Mouse (Mus musculus) myocyte (in vitro differentiated cells): Measurements from ENCODE around the gene Atf7. TPM values are rescaled to one million over a fixed set of nuclear protein-coding genes. Genes with fewer than 3 reads are reported as not detected.

Source experiments
- H3K27me3 ChIP-seq: one replicate; pipeline ENCODE4 v1.6.1; 2011; ENCODE audit not compliant: control insufficient read depth, insufficient read depth, insufficient read length
- H3K36me3 ChIP-seq: one replicate; pipeline ENCODE4 v1.6.1; 2011; ENCODE audit not compliant: control insufficient read depth, insufficient read depth
- H3K4me2 ChIP-seq: one replicate; pipeline ENCODE4 v1.6.1; 2011; ENCODE audit warnings: low read depth, control low read depth
- H3K4me3 ChIP-seq: one replicate; pipeline ENCODE4 v1.5.1; 2011; ENCODE audit warnings: mild to moderate bottlenecking, control low read depth, moderate library complexity
- H3K79me2 ChIP-seq: one replicate; pipeline ENCODE4 v1.6.1; 2011; ENCODE audit not compliant: control insufficient read depth, insufficient read depth
- H3ac ChIP-seq: one replicate; pipeline ENCODE4 v1.6.1; 2011; ENCODE audit not compliant: control insufficient read depth, insufficient read length
- CEBPB ChIP-seq: IDR thresholded peaks from 2 replicates; pipeline ENCODE4 v1.6.1; 2011; ENCODE audit warnings: mild to moderate bottlenecking, moderate library complexity; ENCODE audit not compliant: poor library complexity, insufficient read depth, severe bottlenecking
- E2F4 ChIP-seq: IDR thresholded peaks from one replicate; pipeline ENCODE4 v1.6.1; 2011; ENCODE audit warnings: mild to moderate bottlenecking, control low read depth, moderate library complexity; ENCODE audit not compliant: insufficient read depth
- MAX ChIP-seq: IDR thresholded peaks from one replicate; pipeline ENCODE4 v1.6.1; 2011; ENCODE audit warnings: low read depth, mild to moderate bottlenecking, control low read depth
- MYOD1 ChIP-seq, 3 experiments: IDR thresholded peaks; one replicate each; pipeline ENCODE4 v1.6.1; 2011; ENCODE audit warnings: control low read depth in 2 of 3, low read depth in 2 of 3, mild to moderate bottlenecking in 2 of 3, moderate library complexity in 1 of 3; ENCODE audit not compliant: insufficient read length in 2 of 3, control insufficient read depth in 1 of 3
- MYOG ChIP-seq, 3 experiments: IDR thresholded peaks; one replicate each; pipeline ENCODE4 v1.6.1; 2011; ENCODE audit warnings: control low read depth in 2 of 3, low read depth in 2 of 3, mild to moderate bottlenecking in 2 of 3; ENCODE audit not compliant: insufficient read length in 2 of 3, control insufficient read depth in 1 of 3, insufficient read depth in 1 of 3
- POLR2A ChIP-seq: IDR thresholded peaks from one replicate; pipeline ENCODE4 v1.6.1; 2011; ENCODE audit warnings: low read depth, mild to moderate bottlenecking, control low read depth, moderate library complexity; ENCODE audit not compliant: insufficient read length
- POLR2AphosphoS2 ChIP-seq: IDR thresholded peaks from one replicate; pipeline ENCODE4 v1.6.1; 2011; ENCODE audit warnings: low read depth, control low read depth; ENCODE audit not compliant: insufficient read length
- REST ChIP-seq: IDR thresholded peaks from one replicate; pipeline ENCODE4 v1.6.1; 2011; ENCODE audit warnings: mild to moderate bottlenecking, control low read depth, moderate library complexity; ENCODE audit not compliant: insufficient read depth, insufficient read length
- SRF ChIP-seq: IDR thresholded peaks from one replicate; pipeline ENCODE4 v1.6.1; 2011; ENCODE audit warnings: low read depth; ENCODE audit not compliant: control insufficient read depth, insufficient read length
- TCF12 ChIP-seq: IDR thresholded peaks from one replicate; pipeline ENCODE4 v1.6.1; 2011; ENCODE audit warnings: mild to moderate bottlenecking, control low read depth; ENCODE audit not compliant: poor library complexity, insufficient read depth, severe bottlenecking
- TCF3 ChIP-seq: IDR thresholded peaks from one replicate; pipeline ENCODE4 v1.6.1; 2011; ENCODE audit warnings: low read depth, control low read depth; ENCODE audit not compliant: insufficient read length
- USF1 ChIP-seq: IDR thresholded peaks from one replicate; pipeline ENCODE4 v1.6.1; 2011; ENCODE audit warnings: low read depth, mild to moderate bottlenecking, control low read depth, moderate library complexity
- polyA plus RNA-seq: library from polyadenylated mRNA; unstranded; fragments of >200 nt; fragmentation: generic; extraction: Trizol; gene quantifications from one replicate; pipeline ENCODE4 v1.2.1, GENCODE M21; 2012; ENCODE audit warnings: missing spikeins

Atf7 gene
- polyA plus RNA-seq, 1 experiment, result 33.7 TPM

DNA sequence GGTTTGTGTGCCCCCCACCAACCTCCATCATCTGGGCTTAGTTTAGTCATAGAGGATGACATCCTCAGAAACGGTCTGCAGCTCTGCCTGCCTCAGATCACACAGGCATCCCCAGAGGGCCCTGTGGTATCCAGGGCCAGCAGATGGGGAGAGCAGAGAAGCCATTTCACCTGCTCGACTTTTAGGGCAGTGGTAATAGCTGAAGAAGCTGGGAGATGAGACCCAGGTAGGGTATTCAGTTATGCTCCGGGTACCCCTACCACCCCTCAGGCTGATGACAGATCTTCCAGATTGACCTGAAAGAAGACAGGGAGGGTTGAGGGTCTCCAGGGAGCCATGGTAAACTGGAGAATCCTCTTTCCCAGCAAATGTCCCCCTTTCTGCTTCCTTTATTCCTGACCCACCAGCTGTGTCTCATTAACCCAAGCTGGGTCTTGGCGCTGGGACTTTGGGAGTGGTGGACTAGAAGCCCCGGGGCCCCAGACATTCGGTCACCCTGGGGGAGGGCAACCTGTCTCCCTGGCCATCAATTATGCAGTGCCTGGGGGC lies 113.9 kb downstream of the Atf7 start:
- H3K4me2 ChIP-seq, result peak overlapping the region; percentile 71
- peak overlapping the region; percentile 15 for H3K4me3 ChIP-seq
- no peaks in the 10 kb centered on the region for H3K79me2 ChIP-seq
- H3K36me3 ChIP-seq, result no peaks in the 10 kb centered on the region
- TF ChIP-seq POLR2AphosphoS2 (no peak), TCF3 (no peak), TCF12 (no peak), MYOG (IDR thresholded peaks at IDR 0.05; ENCODE audit: control insufficient read depth in 1 of 3, insufficient read depth in 1 of 3, insufficient read length in 2 of 3, low read depth in 2 of 3) (no peak), E2F4 (no peak), USF1 (no peak), CEBPB (no peak), MAX (no peak)
- no peaks in the 10 kb centered on the region for H3K27me3 ChIP-seq
- no peak overlapping the region for H3ac ChIP-seq

- no peaks in the 10 kb centered on the region for H3K79me2 ChIP-seq
- peak overlapping the region; percentile 71 for H3K4me2 ChIP-seq
- no peaks in the 10 kb centered on the region for H3K36me3 ChIP-seq
- H3ac ChIP-seq, result no peak overlapping the region
- TF ChIP-seq POLR2A, result peak; percentile 10
- TF ChIP-seq TCF12, result no peak
- TF ChIP-seq SRF, result no peak
- no peak for TF ChIP-seq MAX
- TF ChIP-seq MYOG (IDR thresholded peaks at IDR 0.05; ENCODE audit: control insufficient read depth in 1 of 3, insufficient read depth in 1 of 3, insufficient read length in 2 of 3, low read depth in 2 of 3), result peak in 1 of 3 experiments; percentile 15
- TF ChIP-seq POLR2AphosphoS2, result peak; percentile 58
- no peak for TF ChIP-seq TCF3
- no peak for TF ChIP-seq REST
- TF ChIP-seq MYOD1 (IDR thresholded peaks at IDR 0.05; ENCODE audit: control insufficient read depth in 1 of 3, insufficient read length in 2 of 3, low read depth in 2 of 3), result peak in 1 of 3 experiments; percentile 23
- TF ChIP-seq CEBPB, result no peak
- TF ChIP-seq E2F4, result no peak
- peak; percentile 68 for TF ChIP-seq USF1
- H3K27me3 ChIP-seq, result no peaks in the 10 kb centered on the region
- H3K4me3 ChIP-seq, result peak overlapping the region; percentile 15
Observed at GRCm38 (mm10) chr15:102510590-102511284, 114.5 kb downstream of the Atf7 start.

GRCm38 (mm10) chr15:102510110-102510509 lies 115.2 kb downstream of the Atf7 start:
- Histone ChIP-seq H3K27me3 (no peaks in the 10 kb centered on the region), H3K79me2 (no peaks in the 10 kb centered on the region), H3K4me2 (peak overlapping the region; percentile 71), H3ac (no peak overlapping the region), H3K4me3 (peak overlapping the region; percentile 15), H3K36me3 (no peaks in the 10 kb centered on the region)
- TF ChIP-seq MYOG (IDR thresholded peaks at IDR 0.05; ENCODE audit: control insufficient read depth in 1 of 3, insufficient read depth in 1 of 3, insufficient read length in 2 of 3, low read depth in 2 of 3), result no peak
- TF ChIP-seq USF1, result no peak
- no peak for TF ChIP-seq MYOD1 (IDR thresholded peaks at IDR 0.05; ENCODE audit: control insufficient read depth in 1 of 3, insufficient read length in 2 of 3, low read depth in 2 of 3)
- TF ChIP-seq CEBPB, result no peak
- TF ChIP-seq POLR2A, result no peak
- TF ChIP-seq MAX, result no peak
- TF ChIP-seq TCF3, result no peak
- TF ChIP-seq TCF12, result no peak
- no peak for TF ChIP-seq E2F4
- no peak for TF ChIP-seq POLR2AphosphoS2
- no peak for TF ChIP-seq REST
- no peak for TF ChIP-seq SRF

DNA sequence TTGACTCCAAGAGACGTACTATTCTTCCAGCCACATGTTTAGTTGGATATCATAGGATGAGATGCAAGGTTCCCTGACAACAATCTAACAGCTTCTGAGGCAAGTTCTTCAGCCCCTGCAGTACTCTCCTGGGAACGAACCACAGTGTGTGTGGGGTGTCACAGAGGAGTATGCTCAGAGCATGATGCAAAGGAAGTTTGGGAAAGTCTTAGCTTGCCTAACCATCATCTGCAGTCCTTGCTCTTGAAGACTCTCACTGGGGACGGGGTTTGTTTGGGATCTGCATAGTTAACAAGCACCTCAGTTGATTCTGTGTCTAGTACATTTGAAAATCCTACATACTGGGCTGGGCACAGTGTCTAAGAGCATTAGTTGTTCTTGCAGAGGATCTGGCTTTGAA lies 116.9 kb downstream of the Atf7 start:
- Histone ChIP-seq H3K27me3 (no peaks in the 10 kb centered on the region), H3K36me3 (peaks cover 15% of the 10 kb centered on the region), H3ac (no peak overlapping the region), H3K79me2 (no peaks in the 10 kb centered on the region), H3K4me2 (no peak overlapping the region), H3K4me3 (no peak overlapping the region)
- TF ChIP-seq SRF (no peak), POLR2AphosphoS2 (peak; percentile 66), E2F4 (no peak)

GRCm38 (mm10) chr15:102507561-102507960 lies 117.7 kb downstream of the Atf7 start:
- H3K79me2 ChIP-seq, result no peaks in the 10 kb centered on the region
- no peak overlapping the region for H3K4me2 ChIP-seq
- peaks cover 23% of the 10 kb centered on the region for H3K36me3 ChIP-seq
- H3K4me3 ChIP-seq, result no peak overlapping the region
- TF ChIP-seq CEBPB, result no peak
- peak; percentile 23 for TF ChIP-seq POLR2A
- peak; percentile 31 for TF ChIP-seq POLR2AphosphoS2
- no peak overlapping the region for H3ac ChIP-seq
- no peaks in the 10 kb centered on the region for H3K27me3 ChIP-seq
